Mouse (Mus musculus): ENCODE measurements around the gene Magi1.

Gene Magi1

GRCm38 (mm10) chr6:94155996-94156395, 127.7 kb downstream of the Magi1 start:
- DNase-seq, result no peak

- DNase-seq, result no peak
These were observed 128.7 kb downstream of the Magi1 start for GRCm38 (mm10) chr6:94154854-94155601.

- DNase-seq, result no peak
These were observed 130.8 kb downstream of the Magi1 start for GRCm38 (mm10) chr6:94152881-94153280.

GRCm38 (mm10) chr6:94150876-94151275, 132.8 kb downstream of the Magi1 start:
- no peak for DNase-seq

- DNase-seq, result no peak
These were observed 133.9 kb downstream of the Magi1 start for GRCm38 (mm10) chr6:94149800-94150199.

GRCm38 (mm10) chr6:94146206-94146493, 137.6 kb downstream of the Magi1 start:
- no peak for DNase-seq

GRCm38 (mm10) chr6:94145430-94146205, 138.1 kb downstream of the Magi1 start:
- DNase-seq, result no peak

- no peak for DNase-seq
These were observed 141.2 kb downstream of the Magi1 start for GRCm38 (mm10) chr6:94142493-94142892.

GRCm38 (mm10) chr6:94141496-94141895, 142.2 kb downstream of the Magi1 start:
- no peak for DNase-seq

GRCm38 (mm10) chr6:94139952-94140414, 143.7 kb downstream of the Magi1 start:
- no peak for DNase-seq

- peak; percentile 79 for DNase-seq
These were observed 147.0 kb downstream of the Magi1 start for GRCm38 (mm10) chr6:94136693-94137092.

GRCm38 (mm10) chr6:94134159-94134558, 149.6 kb downstream of the Magi1 start:
- DNase-seq, result no peak

GRCm38 (mm10) chr6:94131999-94132398, 151.7 kb downstream of the Magi1 start:
- no peak for DNase-seq

- no peak for DNase-seq
These were observed 153.3 kb downstream of the Magi1 start for GRCm38 (mm10) chr6:94130389-94130788.

- no peak for DNase-seq
These were observed 157.0 kb downstream of the Magi1 start for GRCm38 (mm10) chr6:94126763-94127162.

- no peak for DNase-seq
These were observed 158.6 kb downstream of the Magi1 start for GRCm38 (mm10) chr6:94125144-94125543.

GRCm38 (mm10) chr6:94124279-94124678, 159.4 kb downstream of the Magi1 start:
- no peak for DNase-seq

- DNase-seq, result no peak
These were observed 161.1 kb downstream of the Magi1 start for GRCm38 (mm10) chr6:94122566-94123150.

- no peak for DNase-seq
These were observed 162.2 kb downstream of the Magi1 start for GRCm38 (mm10) chr6:94121488-94121887.

GRCm38 (mm10) chr6:94116434-94117432, 167.0 kb downstream of the Magi1 start:
- DNase-seq, result no peak

GRCm38 (mm10) chr6:94111833-94112232, 171.9 kb downstream of the Magi1 start:
- DNase-seq, result no peak

- DNase-seq, result no peak
These were observed 176.2 kb downstream of the Magi1 start for GRCm38 (mm10) chr6:94107401-94108107.

Measured in cerebellum, adult 11 months (tissue).